Mouse (Mus musculus) hindbrain, embryonic 15.5 days (tissue): Measurements from ENCODE around the gene Shank2. TPM values are rescaled to one million over a fixed set of nuclear protein-coding genes. Genes with fewer than 3 reads are reported as not detected.
A peak's percentile ranks its signal among the peaks of the same experiment; 100 is the strongest.

Experiments used
- ATAC-seq: fragments of 200-750 bp; cut with Nextera tagmentation; 2 replicates; pipeline ENCODE4 v1.8.0; 2017; ENCODE audit warnings: low read depth, moderate number of reproducible peaks, moderate TSS enrichment; ENCODE audit not compliant: low FRiP score
- H3K27ac ChIP-seq: fragments of 300-500 bp; sonication (generic); replicated peaks from 2 replicates; pipeline ENCODE4 v1.5.1; 2015; ENCODE audit warnings: mild to moderate bottlenecking, inconsistent platforms
- H3K27me3 ChIP-seq: fragments of 300-500 bp; sonication (generic); 2 replicates; pipeline ENCODE4 v1.6.1; 2015; ENCODE audit warnings: control low read depth, inconsistent platforms
- H3K36me3 ChIP-seq: fragments of 300-500 bp; sonication (generic); 2 replicates; pipeline ENCODE4 v1.6.1; 2015; ENCODE audit warnings: control low read depth, inconsistent platforms
- H3K4me1 ChIP-seq: fragments of 300-500 bp; sonication (generic); replicated peaks from 2 replicates; pipeline ENCODE4 v1.6.1; 2015; ENCODE audit warnings: control low read depth, inconsistent platforms
- H3K4me2 ChIP-seq: fragments of 300-500 bp; sonication (generic); 2 replicates; pipeline ENCODE4 v1.6.1; 2015; ENCODE audit warnings: moderate library complexity, mild to moderate bottlenecking, inconsistent platforms
- H3K4me3 ChIP-seq: fragments of 300-500 bp; sonication (generic); 2 replicates; pipeline ENCODE4 v1.5.1; 2015; ENCODE audit warnings: mild to moderate bottlenecking, inconsistent platforms
- H3K9ac ChIP-seq: fragments of 300-500 bp; sonication (generic); 2 replicates; pipeline ENCODE4 v1.6.1; 2015; ENCODE audit warnings: inconsistent platforms
- H3K9me3 ChIP-seq: fragments of 300-500 bp; sonication (generic); 2 replicates; pipeline ENCODE4 v1.6.1; 2016; ENCODE audit warnings: control low read depth, inconsistent platforms
- WGBS: fragments of 180-500 bp; shearing (Covaris S2); methylation state at CpG from one replicate; pipeline ENCODE4 v1.1.7; 2015; 5-methylcytosine and 5-hydroxymethylcytosine counted together
- polyA plus RNA-seq: library from polyadenylated mRNA; unstranded; fragments of >200 nt; fragmentation: Nextera tagmentation; extraction: Ambion mirVana; gene quantifications from 2 replicates; pipeline ENCODE4 v1.2.1, GENCODE M21; 2015

Shank2 gene
- polyA plus RNA-seq, 1 experiment from 2014 or later = 10.2 TPM

- H3K4me1 ChIP-seq = peaks cover 24% of the 10 kb centered on the region
- no peaks in the 10 kb centered on the region for H3K36me3 ChIP-seq
- ATAC-seq = no peak
- no peaks in the 10 kb centered on the region for H3K9me3 ChIP-seq
- H3K4me2 ChIP-seq = no peak overlapping the region
- WGBS = 69% methylated on average over 1 of the region's 1 CpGs
- H3K4me3 ChIP-seq = no peak overlapping the region
- no peaks in the 10 kb centered on the region for H3K27me3 ChIP-seq
- H3K9ac ChIP-seq = no peak overlapping the region
- no peak overlapping the region for H3K27ac ChIP-seq
Measured at GRCm38 (mm10) chr7:144208628-144209027, 206.9 kb downstream of the Shank2 start.

- Histone ChIP-seq H3K27ac (no peak overlapping the region), H3K9me3 (no peaks in the 10 kb centered on the region; the same call in 1 of the 2 replicates), H3K36me3 (no peaks in the 10 kb centered on the region), H3K4me1 (peaks cover 14% of the 10 kb centered on the region; the same call in 1 of the 2 replicates), H3K4me3 (no peak overlapping the region), H3K4me2 (no peak overlapping the region), H3K27me3 (no peaks in the 10 kb centered on the region), H3K9ac (no peak overlapping the region)
- no peak for ATAC-seq
- WGBS = 83% methylated on average over 9 of the region's 9 CpGs
Measured at GRCm38 (mm10) chr7:144210526-144210925, 208.8 kb downstream of the Shank2 start.

- H3K9me3 ChIP-seq = no peaks in the 10 kb centered on the region; the same call in 1 of the 2 replicates
- H3K27me3 ChIP-seq = no peaks in the 10 kb centered on the region
- H3K27ac ChIP-seq = no peak overlapping the region
- H3K4me2 ChIP-seq = no peak overlapping the region
- no peak for ATAC-seq
- H3K9ac ChIP-seq = no peak overlapping the region
- no peaks in the 10 kb centered on the region for H3K36me3 ChIP-seq
- H3K4me1 ChIP-seq = peaks cover 9% of the 10 kb centered on the region; the same call in 1 of the 2 replicates
- H3K4me3 ChIP-seq = no peak overlapping the region
Measured at GRCm38 (mm10) chr7:144212694-144213093, 211.0 kb downstream of the Shank2 start.

GRCm38 (mm10) chr7:144217192-144217591 lies 215.5 kb downstream of the Shank2 start:
- Histone ChIP-seq H3K36me3 (no peaks in the 10 kb centered on the region), H3K9me3 (no peaks in the 10 kb centered on the region; the same call in 1 of the 2 replicates), H3K4me3 (no peak overlapping the region), H3K4me1 (no peaks in the 10 kb centered on the region), H3K9ac (no peak overlapping the region), H3K27ac (no peak overlapping the region), H3K27me3 (no peaks in the 10 kb centered on the region), H3K4me2 (no peak overlapping the region)
- peak; percentile 54; the same call in 1 of the 2 replicates for ATAC-seq
- WGBS = 5% methylated on average over 3 of the region's 3 CpGs

GRCm38 (mm10) chr7:144228683-144229082 lies 227.0 kb downstream of the Shank2 start:
- H3K36me3 ChIP-seq = no peaks in the 10 kb centered on the region
- peaks cover 17% of the 10 kb centered on the region for H3K4me1 ChIP-seq
- no peak overlapping the region for H3K9ac ChIP-seq
- H3K27ac ChIP-seq = no peak overlapping the region
- WGBS = 90% methylated on average over 5 of the region's 5 CpGs
- no peaks in the 10 kb centered on the region for H3K27me3 ChIP-seq
- no peak overlapping the region for H3K4me2 ChIP-seq
- H3K9me3 ChIP-seq = no peaks in the 10 kb centered on the region
- no peak for ATAC-seq
- H3K4me3 ChIP-seq = no peak overlapping the region

- 63% methylated on average over 1 of the region's 1 CpGs for WGBS
- Histone ChIP-seq H3K27me3 (no peaks in the 10 kb centered on the region), H3K4me3 (no peak overlapping the region), H3K4me1 (peaks cover 18% of the 10 kb centered on the region), H3K27ac (no peak overlapping the region), H3K4me2 (no peak overlapping the region), H3K9ac (no peak overlapping the region), H3K9me3 (no peaks in the 10 kb centered on the region), H3K36me3 (no peaks in the 10 kb centered on the region)
- ATAC-seq = no peak
Measured at GRCm38 (mm10) chr7:144229421-144229820, 227.7 kb downstream of the Shank2 start.

- Histone ChIP-seq H3K4me1 (peaks cover 24% of the 10 kb centered on the region), H3K27me3 (no peaks in the 10 kb centered on the region), H3K27ac (no peak overlapping the region), H3K36me3 (no peaks in the 10 kb centered on the region), H3K4me2 (no peak overlapping the region), H3K9ac (no peak overlapping the region), H3K4me3 (no peak overlapping the region), H3K9me3 (no peaks in the 10 kb centered on the region)
- WGBS = 28% methylated on average over 5 of the region's 5 CpGs
- no peak for ATAC-seq
Measured at GRCm38 (mm10) chr7:144232132-144232706, 230.5 kb downstream of the Shank2 start.

- WGBS = 77% methylated on average over 8 of the region's 8 CpGs
- H3K36me3 ChIP-seq = no peaks in the 10 kb centered on the region
- H3K4me2 ChIP-seq = no peak overlapping the region
- H3K4me1 ChIP-seq = peaks cover 36% of the 10 kb centered on the region
- H3K9ac ChIP-seq = no peak overlapping the region
- no peak overlapping the region for H3K27ac ChIP-seq
- ATAC-seq = no peak
- no peak overlapping the region for H3K4me3 ChIP-seq
- H3K27me3 ChIP-seq = no peaks in the 10 kb centered on the region
- no peaks in the 10 kb centered on the region for H3K9me3 ChIP-seq
Measured at GRCm38 (mm10) chr7:144233479-144233878, 231.8 kb downstream of the Shank2 start.

- WGBS = 53% methylated on average over 5 of the region's 5 CpGs
- no peak overlapping the region for H3K27ac ChIP-seq
- no peaks in the 10 kb centered on the region for H3K27me3 ChIP-seq
- no peaks in the 10 kb centered on the region for H3K9me3 ChIP-seq
- no peak overlapping the region for H3K9ac ChIP-seq
- H3K4me2 ChIP-seq = no peak overlapping the region
- H3K4me3 ChIP-seq = no peak overlapping the region
- no peak for ATAC-seq
- H3K4me1 ChIP-seq = peaks cover 49% of the 10 kb centered on the region
- H3K36me3 ChIP-seq = no peaks in the 10 kb centered on the region
Measured at GRCm38 (mm10) chr7:144234783-144235182, 233.1 kb downstream of the Shank2 start.

GRCm38 (mm10) chr7:144235523-144235922 lies 233.8 kb downstream of the Shank2 start:
- H3K4me1 ChIP-seq = peaks cover 57% of the 10 kb centered on the region
- H3K4me2 ChIP-seq = no peak overlapping the region
- no peak for ATAC-seq
- H3K9me3 ChIP-seq = no peaks in the 10 kb centered on the region
- no peaks in the 10 kb centered on the region for H3K36me3 ChIP-seq
- H3K27me3 ChIP-seq = no peaks in the 10 kb centered on the region
- no peak overlapping the region for H3K27ac ChIP-seq
- H3K9ac ChIP-seq = no peak overlapping the region
- WGBS = 76% methylated on average over 4 of the region's 4 CpGs
- H3K4me3 ChIP-seq = no peak overlapping the region

- WGBS = 67% methylated on average over 13 of the region's 13 CpGs
- H3K4me3 ChIP-seq = no peak overlapping the region
- no peak overlapping the region for H3K4me2 ChIP-seq
- no peaks in the 10 kb centered on the region for H3K27me3 ChIP-seq
- peaks cover 63% of the 10 kb centered on the region for H3K4me1 ChIP-seq
- H3K9ac ChIP-seq = no peak overlapping the region
- no peak for ATAC-seq
- H3K36me3 ChIP-seq = no peaks in the 10 kb centered on the region
- H3K9me3 ChIP-seq = no peaks in the 10 kb centered on the region
- no peak overlapping the region for H3K27ac ChIP-seq
Measured at GRCm38 (mm10) chr7:144236802-144237201, 235.1 kb downstream of the Shank2 start.

GRCm38 (mm10) chr7:144238409-144238808 lies 236.7 kb downstream of the Shank2 start:
- no peaks in the 10 kb centered on the region for H3K27me3 ChIP-seq
- 0 out of 2 replicates have a peak, but pooled peaks have one; percentile 6 for ATAC-seq
- no peaks in the 10 kb centered on the region for H3K36me3 ChIP-seq
- peak overlapping the region; percentile 55 for H3K4me2 ChIP-seq
- peak overlapping the region; percentile 35 for H3K4me3 ChIP-seq
- peak overlapping the region; percentile 42; the same call in 1 of the 2 replicates for H3K9ac ChIP-seq
- 20% methylated on average over 12 of the region's 12 CpGs for WGBS
- peaks cover 57% of the 10 kb centered on the region for H3K4me1 ChIP-seq
- no peaks in the 10 kb centered on the region for H3K9me3 ChIP-seq
- H3K27ac ChIP-seq = peak overlapping the region; percentile 77

GRCm38 (mm10) chr7:144238992-144239391 lies 237.3 kb downstream of the Shank2 start:
- peaks cover 53% of the 10 kb centered on the region for H3K4me1 ChIP-seq
- peak overlapping the region; percentile 77 for H3K27ac ChIP-seq
- WGBS = 25% methylated on average over 12 of the region's 12 CpGs
- H3K36me3 ChIP-seq = no peaks in the 10 kb centered on the region
- no peak for ATAC-seq
- H3K9me3 ChIP-seq = no peaks in the 10 kb centered on the region
- H3K9ac ChIP-seq = peak overlapping the region; percentile 42
- H3K27me3 ChIP-seq = no peaks in the 10 kb centered on the region
- peak overlapping the region; percentile 35 for H3K4me3 ChIP-seq
- H3K4me2 ChIP-seq = peak overlapping the region; percentile 55
